Mouse (Mus musculus) thymus, postnatal 25 days (tissue): Measurements from ENCODE around the gene Cops8.

ENCODE experiments used
- DNase-seq: peaks from one replicate; pipeline ENCODE4 v3.0.0; 2022

Cops8 gene

GRCm38 (mm10) chr1:90652553-90652952 lies 49.8 kb downstream of the Cops8 start:
- no peak for DNase-seq

- DNase-seq = no peak
These were observed 53.9 kb downstream of the Cops8 start for GRCm38 (mm10) chr1:90656492-90657245.

GRCm38 (mm10) chr1:90657292-90658050 lies 54.7 kb downstream of the Cops8 start:
- DNase-seq = no peak

GRCm38 (mm10) chr1:90658581-90658980 lies 55.8 kb downstream of the Cops8 start:
- no peak for DNase-seq

GRCm38 (mm10) chr1:90660150-90660549 lies 57.4 kb downstream of the Cops8 start:
- DNase-seq = no peak

- no peak for DNase-seq
These were observed 59.7 kb downstream of the Cops8 start for GRCm38 (mm10) chr1:90662491-90662890.
